Mouse (Mus musculus) embryonic fibroblast, embryonic 13.5 days (primary cell): ENCODE measurements around the gene Wdr66.

Experiments
- CTCF ChIP-seq: IDR thresholded peaks from 2 replicates; pipeline ENCODE4 v1.5.1; 2011; ENCODE audit warnings: mild to moderate bottlenecking, control low read depth, low read length, moderate library complexity, borderline replicate concordance; ENCODE audit not compliant: insufficient read depth
- POLR2A ChIP-seq: IDR thresholded peaks from 2 replicates; pipeline ENCODE4 v1.6.1; 2011; ENCODE audit warnings: low read depth, mild to moderate bottlenecking, control low read depth, low read length, moderate library complexity

DNA sequence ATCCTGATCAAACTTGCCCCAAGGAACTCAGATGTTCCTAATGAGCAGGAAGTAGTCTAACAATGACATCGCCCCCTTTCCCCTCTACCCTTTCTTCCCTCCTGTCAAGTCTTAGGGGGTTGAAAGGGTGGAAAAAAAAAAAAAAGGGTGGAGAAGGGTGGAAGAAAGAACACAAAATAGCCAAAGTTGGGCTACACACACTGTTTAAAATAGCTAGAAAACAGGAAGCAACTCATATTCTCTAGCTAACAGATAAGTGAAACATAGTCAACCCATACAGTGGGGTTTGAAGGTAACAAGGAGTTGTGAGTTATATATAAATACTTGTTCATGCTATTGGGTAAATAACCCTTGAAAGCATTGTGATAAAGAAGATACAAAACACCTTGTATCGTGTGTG is 19.7 kb upstream of the Wdr66 start:
- TF ChIP-seq POLR2A (no peak), CTCF (no peak)
